Mouse (Mus musculus) spleen, postnatal 14 days (tissue): ENCODE data around the gene Ftsj3.
"Not testable (repeated sequence)": the region's sequence is repeated elsewhere in the genome, so short reads cannot be mapped to it uniquely, and the experiment has no call there.

Experiments
- DNase-seq, 2 experiments: peaks; one replicate each; pipeline ENCODE4 v3.0.0; 2021 to 2022; ENCODE audit warnings: low spot score in 2 of 2

The Ftsj3 gene

GRCm38 (mm10) chr11:106201337-106202122 lies 54.3 kb downstream of the Ftsj3 start:
- no peak for DNase-seq

- no peak for DNase-seq
Observed at GRCm38 (mm10) chr11:106200756-106201155, 55.1 kb downstream of the Ftsj3 start.

GRCm38 (mm10) chr11:106199997-106200396 lies 55.9 kb downstream of the Ftsj3 start:
- DNase-seq, result not testable (repeated sequence)
